Mouse (Mus musculus) kidney, embryonic 16.5 days (tissue): ENCODE measurements around the gene Pou3f4. TPM values are rescaled to one million over a fixed set of nuclear protein-coding genes. Genes with fewer than 3 reads are reported as not detected.
"Not testable (repeated sequence)": the region's sequence is repeated elsewhere in the genome, so short reads cannot be mapped to it uniquely, and the experiment has no call there.

Experiments
- ATAC-seq: fragments of 200-750 bp; cut with Nextera tagmentation; 2 replicates; pipeline ENCODE4 v1.8.0; 2017; ENCODE audit warnings: moderate TSS enrichment; ENCODE audit not compliant: low FRiP score, low TSS enrichment
- H3K27ac ChIP-seq: fragments of 300-500 bp; sonication (generic); 2 replicates; pipeline ENCODE4 v1.5.1; 2014; ENCODE audit warnings: low read length
- H3K27me3 ChIP-seq: fragments of 300-500 bp; sonication (generic); 2 replicates; pipeline ENCODE4 v1.6.1; 2014; ENCODE audit warnings: low read length, control low read depth, mixed read lengths; ENCODE audit not compliant: insufficient read depth
- H3K36me3 ChIP-seq: fragments of 300-500 bp; sonication (generic); 2 replicates; pipeline ENCODE4 v1.6.1; 2014; ENCODE audit warnings: low read length, control low read depth, mixed read lengths; ENCODE audit not compliant: insufficient read depth
- H3K4me1 ChIP-seq: fragments of 300-500 bp; sonication (generic); 2 replicates; pipeline ENCODE4 v1.6.1; 2014; ENCODE audit warnings: low read length, control low read depth, mixed read lengths; ENCODE audit not compliant: insufficient read depth
- H3K4me2 ChIP-seq: fragments of 300-500 bp; sonication (generic); replicated peaks from 2 replicates; pipeline ENCODE4 v1.6.1; 2014; ENCODE audit warnings: low read depth, low read length
- H3K4me3 ChIP-seq: fragments of 300-500 bp; sonication (generic); 2 replicates; pipeline ENCODE4 v1.5.1; 2014; ENCODE audit warnings: mild to moderate bottlenecking, low read length
- H3K9ac ChIP-seq: fragments of 300-500 bp; sonication (generic); replicated peaks from 2 replicates; pipeline ENCODE4 v1.6.1; 2014; ENCODE audit warnings: low read length
- H3K9me3 ChIP-seq: fragments of 300-500 bp; sonication (generic); 2 replicates; pipeline ENCODE4 v1.6.1; 2016; ENCODE audit warnings: low read length, control low read depth
- WGBS: fragments of 180-500 bp; shearing (Covaris S2); extraction: QIAGEN DNeasy Blood & Tissue Kit; methylation state at CpG from one replicate; pipeline ENCODE4 v1.1.7; 2014; 5-methylcytosine and 5-hydroxymethylcytosine counted together
- polyA plus RNA-seq: library from polyadenylated mRNA; unstranded; fragments of >200 nt; fragmentation: Nextera tagmentation; extraction: Ambion mirVana; gene quantifications from 2 replicates; pipeline ENCODE4 v1.2.1, GENCODE M21; 2015

The Pou3f4 gene
- 0.05 TPM in 1 of 2 replicates, not detected in the other for polyA plus RNA-seq

- Histone ChIP-seq H3K4me2 (peak within 1 kb of the TSS; percentile 59), H3K27ac (no peak within 1 kb of the TSS), H3K9me3 (no peaks in the 10 kb centered on the region), H3K27me3 (peaks cover 47% of the 10 kb centered on the region), H3K4me1 (no peaks in the 10 kb centered on the region), H3K9ac (no peak within 1 kb of the TSS), H3K4me3 (peak within 1 kb of the TSS; percentile 38), H3K36me3 (no peaks in the 10 kb centered on the region)
- 14% methylated on average over 20 of the region's 20 CpGs for WGBS
- ATAC-seq = peak; percentile 96
These were observed at the start of gene Pou3f4 for GRCm38 (mm10) chrX:110814151-110814571. Gene Pou3f4 (plus strand): TSS chrX:110814280.

- Histone ChIP-seq H3K4me3 (no peak overlapping the region), H3K4me2 (no peak overlapping the region), H3K27ac (no peak overlapping the region), H3K9ac (no peak overlapping the region), H3K27me3 (no peaks in the 10 kb centered on the region), H3K9me3 (no peaks in the 10 kb centered on the region), H3K4me1 (no peaks in the 10 kb centered on the region), H3K36me3 (no peaks in the 10 kb centered on the region)
- WGBS = 53% methylated on average over 1 of the region's 1 CpGs
- ATAC-seq = no peak
These were observed 48.1 kb upstream of the Pou3f4 start for GRCm38 (mm10) chrX:110765939-110766338.

- ATAC-seq, H3K4me3 ChIP-seq: not testable (repeated sequence)
These were observed 39.3 kb upstream of the Pou3f4 start for GRCm38 (mm10) chrX:110774807-110775206.

GRCm38 (mm10) chrX:110802502-110802901, 11.6 kb upstream of the Pou3f4 start:
- H3K4me2 ChIP-seq = no peak overlapping the region
- no peak overlapping the region for H3K4me3 ChIP-seq
- H3K9ac ChIP-seq = no peak overlapping the region
- no peaks in the 10 kb centered on the region for H3K4me1 ChIP-seq
- no peaks in the 10 kb centered on the region for H3K9me3 ChIP-seq
- WGBS = 42% methylated on average over 2 of the region's 2 CpGs
- H3K36me3 ChIP-seq = no peaks in the 10 kb centered on the region
- H3K27ac ChIP-seq = no peak overlapping the region
- ATAC-seq = no peak
- no peaks in the 10 kb centered on the region for H3K27me3 ChIP-seq

More at GRCm38 (mm10) chrX:110774807-110775206, 39.3 kb upstream of the Pou3f4 start:
- not testable (repeated sequence) for H3K9me3 ChIP-seq, H3K27me3 ChIP-seq, H3K4me1 ChIP-seq, H3K4me2 ChIP-seq, H3K27ac ChIP-seq, H3K9ac ChIP-seq, H3K36me3 ChIP-seq

GRCm38 (mm10) chrX:110810001-110810578, 4.0 kb upstream of the Pou3f4 start:
- Histone ChIP-seq H3K9ac (no peak overlapping the region), H3K9me3 (no peaks in the 10 kb centered on the region), H3K4me2 (no peak overlapping the region), H3K36me3 (no peaks in the 10 kb centered on the region), H3K27me3 (peaks cover 21% of the 10 kb centered on the region), H3K4me1 (no peaks in the 10 kb centered on the region), H3K27ac (no peak overlapping the region), H3K4me3 (no peak overlapping the region)
- no peak for ATAC-seq
- 41% methylated on average over 4 of the region's 4 CpGs for WGBS

GRCm38 (mm10) chrX:110810753-110811506, 3.1 kb upstream of the Pou3f4 start:
- Histone ChIP-seq H3K27ac (no peak overlapping the region), H3K27me3 (peaks cover 29% of the 10 kb centered on the region), H3K9ac (no peak overlapping the region), H3K4me3 (no peak overlapping the region), H3K36me3 (no peaks in the 10 kb centered on the region), H3K4me1 (no peaks in the 10 kb centered on the region), H3K9me3 (no peaks in the 10 kb centered on the region), H3K4me2 (no peak overlapping the region)
- no peak for ATAC-seq
- WGBS = 59% methylated on average over 5 of the region's 5 CpGs

GRCm38 (mm10) chrX:110812071-110812470, 2.0 kb upstream of the Pou3f4 start:
- 28% methylated on average over 5 of the region's 5 CpGs for WGBS
- ATAC-seq = no peak
- H3K27ac ChIP-seq = no peak overlapping the region

GRCm38 (mm10) chrX:110813401-110813800, 679 bp upstream of the Pou3f4 start:
- no peak overlapping the region for H3K27ac ChIP-seq

More at GRCm38 (mm10) chrX:110812071-110812470, 2.0 kb upstream of the Pou3f4 start:
- no peak overlapping the region for H3K4me2 ChIP-seq
- no peaks in the 10 kb centered on the region for H3K9me3 ChIP-seq
- no peak overlapping the region for H3K4me3 ChIP-seq
- no peaks in the 10 kb centered on the region for H3K36me3 ChIP-seq
- H3K4me1 ChIP-seq = no peaks in the 10 kb centered on the region
- H3K27me3 ChIP-seq = peaks cover 38% of the 10 kb centered on the region
- no peak overlapping the region for H3K9ac ChIP-seq

GRCm38 (mm10) chrX:110814592-110815548, 790 bp downstream of the Pou3f4 start:
- Histone ChIP-seq H3K4me3 (peak overlapping the region; percentile 38), H3K36me3 (no peaks in the 10 kb centered on the region), H3K27me3 (peaks cover 47% of the 10 kb centered on the region), H3K4me1 (no peaks in the 10 kb centered on the region), H3K27ac (no peak overlapping the region), H3K9me3 (no peaks in the 10 kb centered on the region), H3K4me2 (peak overlapping the region; percentile 59), H3K9ac (no peak overlapping the region)
- ATAC-seq = peak; percentile 69; the same call in 1 of the 2 replicates
- 21% methylated on average over 52 of the region's 52 CpGs for WGBS

More at GRCm38 (mm10) chrX:110813401-110813800, 679 bp upstream of the Pou3f4 start:
- no peak for ATAC-seq
- Histone ChIP-seq H3K27me3 (peaks cover 47% of the 10 kb centered on the region), H3K4me3 (no peak overlapping the region), H3K36me3 (no peaks in the 10 kb centered on the region), H3K4me1 (no peaks in the 10 kb centered on the region), H3K4me2 (no peak overlapping the region), H3K9me3 (no peaks in the 10 kb centered on the region), H3K9ac (no peak overlapping the region)
- 22% methylated on average over 5 of the region's 5 CpGs for WGBS
